Comparison of ENCODE assay signal across 22 mouse cellular contexts in genomic region chr2:93017151-93017550, GRCm38 (mm10). TPM values are rescaled to one million over a fixed set of nuclear protein-coding genes. Genes with fewer than 3 reads are reported as not detected.
DNase-seq lines count a peak whose midpoint lies in the region; ATAC-seq lines count a peak whose summit lies in the region.
"Had no signal": no experiment of that assay in that cellular context is flagged by ENCODE, and none has a peak within 500 bp of the region (broad histone marks: within the 10 kb centered on the region; RNA-seq: fewer than 3 reads in every experiment).

No protein-coding gene starts in this region.

- H3K4me3 ChIP-seq in forebrain, embryonic 11.5 days (ENCODE audit: low read depth, low read length) = no peak overlapping the region
- H3K4me3 ChIP-seq: embryonic facial prominence, embryonic 10.5 days; embryonic facial prominence, embryonic 12.5 days; forebrain, embryonic 12.5 days had no signal

- no peaks in the 10 kb centered on the region for H3K9me3 ChIP-seq in forebrain, embryonic 11.5 days (ENCODE audit: control insufficient read depth, low read length)
- H3K9me3 ChIP-seq: embryonic facial prominence, embryonic 12.5 days; G1E had no signal

- H3K4me2 ChIP-seq in forebrain, embryonic 11.5 days (ENCODE audit: low read depth, low read length, severe bottlenecking) = no peak overlapping the region
- H3K4me2 ChIP-seq: embryonic facial prominence, embryonic 12.5 days; forebrain, embryonic 12.5 days had no signal

- H3K27me3 ChIP-seq in forebrain, embryonic 11.5 days (ENCODE audit: control insufficient read depth, insufficient read depth, low read length) = no peaks in the 10 kb centered on the region
- H3K27me3 ChIP-seq: embryonic facial prominence, embryonic 12.5 days; Patski had no signal

- peak; percentile 25 to 78 for DNase-seq in adrenal gland, adult (ENCODE audit: inconsistent age in 2 of 2, low spot score in 1 of 2)
- no peak for DNase-seq in adrenal gland, postnatal 10 days
- DNase-seq in adrenal gland, adult 8-10 months = peak; percentile 46
- no peak for DNase-seq in adrenal gland, postnatal 14 days
- DNase-seq in thymus, postnatal 10 days (ENCODE audit: low spot score in 2 of 2) = peak; percentile 43 to 55
- DNase-seq in thymus, postnatal 25 days = peak; percentile 51
- no peak for DNase-seq in forebrain, embryonic 11.5 days (ENCODE audit: low spot score)
- DNase-seq: B cell, adult 2 months; cerebellum, adult 11-12 months; cerebellum, adult 2 months; cerebellum, adult 9-10 months; cerebellum, postnatal 25 days had no signal

- H3K27ac ChIP-seq in forebrain, embryonic 11.5 days (ENCODE audit: low read depth, low read length) = no peak overlapping the region
- H3K27ac ChIP-seq: embryonic facial prominence, embryonic 10.5 days; embryonic facial prominence, embryonic 12.5 days; forebrain, embryonic 12.5 days had no signal

- no peak for ATAC-seq in forebrain, embryonic 11.5 days (replicated peaks; ENCODE audit: low FRiP score)
- ATAC-seq in inflammation-experienced regulatory T-cells, adult 6 months = no peak
- ATAC-seq: activated CD4-positive, CD25-positive, alpha-beta regulatory T cell, adult 4 months; CD4-positive, CD25-positive, alpha-beta regulatory T cell, adult 4 months; forebrain, embryonic 14.5 days; forebrain, embryonic 16.5 days; Patski had no signal

- H3K36me3 ChIP-seq in forebrain, embryonic 11.5 days (ENCODE audit: control insufficient read depth, insufficient read depth, low read length) = no peaks in the 10 kb centered on the region; the same call in 1 of the 2 replicates

- no peak overlapping the region for H3K9ac ChIP-seq in forebrain, embryonic 11.5 days (ENCODE audit: low read length)
- H3K9ac ChIP-seq: embryonic facial prominence, embryonic 12.5 days; forebrain, embryonic 12.5 days had no signal

- H3K4me1 ChIP-seq in forebrain, embryonic 11.5 days (replicated peaks; ENCODE audit: control insufficient read depth, insufficient read depth, low read length) = peaks cover 11% of the 10 kb centered on the region

- WGBS in forebrain, embryonic 11.5 days = 93% methylated on average over 8 of the region's 8 CpGs

RNA-seq across cellular contexts. Expression of gene Prdm11, which starts 28.8 kb away (rescaled TPM):
- 10 to 100 TPM; 35.7 to 37.1 TPM for total RNA-seq in adrenal gland, postnatal 10 days (2021)
- 10 to 100 TPM; 49.7 to 97.8 (median 69.9) TPM for total RNA-seq in adrenal gland, adult 8-10 months (2022)
- 40.8 and 45.4 TPM in 2 replicates for total RNA-seq in adrenal gland, postnatal 14 days (2021)
- polyA plus RNA-seq in forebrain, embryonic 11.5 days (2014; fragmentation: Nextera tagmentation; extraction: Ambion mirVana) = 1.8 and 1.9 TPM in 2 replicates
- polyA plus RNA-seq in inflammation-experienced regulatory T-cells, adult 6 months (2017; shearing (Covaris generic)) = 1 to 10 TPM; 1.1 to 2.8 (median 2.0) TPM

Comparison
In these comparisons a context has a peak if more than half of its experiments do, and no peak if none do; other contexts are left out.
1. DNase-seq: peak in adrenal gland, adult (2 of 2), adrenal gland, adult 8-10 months (single experiment), thymus, postnatal 10 days (2 of 2) and thymus, postnatal 25 days (single experiment); none in adrenal gland, postnatal 10 days (single experiment), adrenal gland, postnatal 14 days (single experiment) and forebrain, embryonic 11.5 days (single experiment).